Mouse (Mus musculus) hindbrain, embryonic 16.5 days (tissue): ENCODE data around the gene Arl15. TPM values are rescaled to one million over a fixed set of nuclear protein-coding genes. Genes with fewer than 3 reads are reported as not detected.

ENCODE experiments used
- ATAC-seq: fragments of 200-750 bp; cut with Nextera tagmentation; 2 replicates; pipeline ENCODE4 v1.8.0; 2017; ENCODE audit warnings: moderate TSS enrichment, moderate library complexity
- H3K27ac ChIP-seq: fragments of 300-500 bp; sonication (generic); 2 replicates; pipeline ENCODE4 v1.5.1; 2014; ENCODE audit warnings: low read depth, mild to moderate bottlenecking, control low read depth, low read length, moderate library complexity
- H3K27me3 ChIP-seq: fragments of 300-500 bp; sonication (generic); replicated peaks from 2 replicates; pipeline ENCODE4 v1.6.1; 2014; ENCODE audit warnings: low read length; ENCODE audit not compliant: control insufficient read depth, insufficient read depth
- H3K36me3 ChIP-seq: fragments of 300-500 bp; sonication (generic); 2 replicates; pipeline ENCODE4 v1.6.1; 2014; ENCODE audit warnings: mild to moderate bottlenecking, low read length, moderate library complexity, mixed read lengths; ENCODE audit not compliant: control insufficient read depth, insufficient read depth
- H3K4me1 ChIP-seq: fragments of 300-500 bp; sonication (generic); 2 replicates; pipeline ENCODE4 v1.6.1; 2014; ENCODE audit warnings: low read depth, low read length; ENCODE audit not compliant: control insufficient read depth, insufficient read depth
- H3K4me2 ChIP-seq: fragments of 300-500 bp; sonication (generic); 2 replicates; pipeline ENCODE4 v1.6.1; 2014; ENCODE audit warnings: mild to moderate bottlenecking, low read length, control low read depth, moderate library complexity
- H3K4me3 ChIP-seq: fragments of 300-500 bp; sonication (generic); 2 replicates; pipeline ENCODE4 v1.5.1; 2014; ENCODE audit warnings: mild to moderate bottlenecking, low read length, control low read depth, moderate library complexity
- H3K9ac ChIP-seq: fragments of 300-500 bp; sonication (generic); 2 replicates; pipeline ENCODE4 v1.6.1; 2014; ENCODE audit warnings: low read depth, mild to moderate bottlenecking, control low read depth, low read length, moderate library complexity
- H3K9me3 ChIP-seq: fragments of 300-500 bp; sonication (generic); 2 replicates; pipeline ENCODE4 v1.6.1; 2014; ENCODE audit warnings: mild to moderate bottlenecking, low read length, moderate library complexity; ENCODE audit not compliant: control insufficient read depth
- WGBS: fragments of 180-500 bp; shearing (Covaris S2); extraction: QIAGEN DNeasy Blood & Tissue Kit; methylation state at CpG from one replicate; pipeline ENCODE4 v1.1.7; 2014; 5-methylcytosine and 5-hydroxymethylcytosine counted together
- polyA plus RNA-seq: library from polyadenylated mRNA; unstranded; fragments of >200 nt; fragmentation: Nextera tagmentation; extraction: Ambion mirVana; gene quantifications from 2 replicates; pipeline ENCODE4 v1.2.1, GENCODE M21; 2015

Gene Arl15
- polyA plus RNA-seq, 1 experiment from 2014 or later, result 21.5 TPM

DNA sequence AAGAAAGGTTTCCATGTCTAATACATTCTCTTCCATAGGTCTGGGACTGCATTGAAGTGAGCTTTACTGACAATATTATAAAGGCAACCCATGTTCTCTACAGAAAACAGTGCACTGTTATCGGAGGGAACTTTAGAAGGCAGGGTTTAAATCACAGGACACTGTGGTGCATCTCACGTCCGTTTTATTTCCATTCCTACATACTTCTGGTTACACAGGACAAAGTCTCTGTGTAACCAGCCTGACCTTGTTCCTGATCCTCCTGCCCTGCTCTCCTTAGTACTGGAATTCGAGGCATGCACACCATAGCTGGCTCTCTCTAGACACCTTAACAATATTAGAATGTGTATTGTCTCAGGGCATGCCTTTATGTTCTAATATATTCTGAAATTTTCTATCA lies 368.4 kb downstream of the Arl15 start:
- Histone ChIP-seq H3K9ac (no peak overlapping the region), H3K36me3 (no peaks in the 10 kb centered on the region), H3K27me3 (no peaks in the 10 kb centered on the region), H3K4me3 (no peak overlapping the region), H3K4me2 (no peak overlapping the region), H3K4me1 (peaks cover 4% of the 10 kb centered on the region; the same call in 1 of the 2 replicates), H3K9me3 (no peaks in the 10 kb centered on the region), H3K27ac (no peak overlapping the region)
- ATAC-seq, result no peak
- 85% methylated on average over 4 of the region's 4 CpGs for WGBS

DNA sequence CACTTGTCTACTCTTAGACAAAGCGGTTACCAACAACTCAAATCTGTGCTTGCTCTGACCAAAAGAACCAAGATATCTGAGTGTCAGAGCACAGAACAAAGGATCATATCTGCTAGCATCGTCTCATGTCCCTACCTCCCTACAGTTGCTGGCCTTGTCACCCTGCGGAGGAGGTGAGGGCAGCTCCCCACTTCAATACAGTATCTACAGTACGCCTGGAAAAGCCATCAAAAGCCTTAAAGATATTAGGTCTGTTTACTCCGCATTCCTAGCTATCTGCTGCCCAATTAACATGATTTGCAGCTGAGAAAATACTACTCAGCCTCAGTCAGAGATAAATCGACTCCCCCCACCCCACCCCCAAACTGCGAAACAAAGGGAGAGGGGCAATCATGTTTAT lies 371.3 kb downstream of the Arl15 start:
- no peaks in the 10 kb centered on the region for H3K9me3 ChIP-seq
- H3K27ac ChIP-seq, result no peak overlapping the region
- WGBS, result 79% methylated on average over 7 of the region's 7 CpGs
- no peak for ATAC-seq
- no peaks in the 10 kb centered on the region for H3K36me3 ChIP-seq
- peaks cover 4% of the 10 kb centered on the region; the same call in 1 of the 2 replicates for H3K4me1 ChIP-seq
- H3K4me2 ChIP-seq, result no peak overlapping the region
- H3K27me3 ChIP-seq, result no peaks in the 10 kb centered on the region
- H3K4me3 ChIP-seq, result no peak overlapping the region
- H3K9ac ChIP-seq, result no peak overlapping the region

DNA sequence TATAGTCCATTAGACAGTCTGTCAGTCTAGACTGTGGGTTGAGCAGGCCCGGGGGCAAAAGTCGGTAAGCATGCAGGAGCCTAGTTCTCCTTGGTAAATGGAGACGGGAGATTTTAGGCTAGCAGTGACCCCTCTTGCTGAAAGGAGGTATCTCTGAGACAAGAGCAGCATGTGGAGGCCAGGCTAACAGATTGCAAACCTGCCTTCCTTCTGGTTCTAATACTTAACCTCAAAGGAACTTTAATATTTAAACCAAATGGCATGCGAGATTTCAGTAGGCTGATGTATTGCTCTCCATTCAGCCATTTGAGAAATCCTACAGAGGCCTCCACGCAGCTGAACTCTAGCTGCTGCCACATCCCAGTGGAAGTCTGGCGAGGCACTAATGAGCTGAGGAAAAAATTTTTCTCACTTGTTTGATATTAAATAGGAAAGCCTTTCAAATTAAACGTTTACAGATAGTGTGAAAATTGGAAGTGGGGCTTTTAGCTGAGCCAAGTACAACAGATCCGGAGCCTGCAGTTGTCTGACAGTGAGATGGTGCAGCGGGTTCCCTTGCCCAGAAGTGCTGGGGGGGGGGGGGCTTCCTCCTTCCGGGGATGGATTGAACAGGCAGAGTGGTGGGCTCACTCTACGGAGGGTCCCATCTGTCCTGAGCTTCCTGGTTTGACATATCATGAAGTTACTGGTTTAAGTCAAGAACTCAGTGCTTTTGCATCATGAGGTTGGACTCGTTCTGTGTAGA lies 372.3 kb downstream of the Arl15 start:
- WGBS, result 50% methylated on average over 12 of the region's 12 CpGs
- peak; percentile 70; the same call in 1 of the 2 replicates for ATAC-seq
- no peak overlapping the region for H3K4me2 ChIP-seq
- H3K4me1 ChIP-seq, result peaks cover 4% of the 10 kb centered on the region; the same call in 1 of the 2 replicates
- H3K27ac ChIP-seq, result no peak overlapping the region
- H3K27me3 ChIP-seq, result no peaks in the 10 kb centered on the region
- H3K36me3 ChIP-seq, result no peaks in the 10 kb centered on the region
- H3K9me3 ChIP-seq, result no peaks in the 10 kb centered on the region
- no peak overlapping the region for H3K4me3 ChIP-seq
- no peak overlapping the region for H3K9ac ChIP-seq

DNA sequence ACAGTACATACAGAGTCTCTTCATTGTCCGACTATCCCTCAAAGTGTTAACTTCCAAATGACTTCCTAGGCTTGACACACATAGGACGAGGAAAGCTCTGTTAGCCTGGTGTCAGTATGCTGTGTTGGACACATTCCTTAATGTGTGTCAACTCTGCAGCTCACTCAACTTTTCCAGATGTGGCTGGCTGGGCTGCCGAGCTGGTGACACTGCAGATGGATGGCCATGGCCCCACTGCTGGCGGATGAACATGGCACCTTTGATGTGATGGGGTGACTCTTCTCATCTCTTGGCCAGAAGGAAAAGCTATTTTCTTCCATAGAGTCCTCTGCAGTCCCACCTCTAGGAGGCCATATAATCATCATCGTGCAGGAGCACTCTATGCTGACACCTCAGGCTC lies 375.8 kb downstream of the Arl15 start:
- Histone ChIP-seq H3K9me3 (no peaks in the 10 kb centered on the region), H3K27me3 (no peaks in the 10 kb centered on the region), H3K9ac (no peak overlapping the region), H3K27ac (no peak overlapping the region), H3K36me3 (no peaks in the 10 kb centered on the region), H3K4me2 (no peak overlapping the region), H3K4me1 (peaks cover 4% of the 10 kb centered on the region; the same call in 1 of the 2 replicates), H3K4me3 (no peak overlapping the region)
- WGBS, result 83% methylated on average over 5 of the region's 5 CpGs
- ATAC-seq, result no peak

DNA sequence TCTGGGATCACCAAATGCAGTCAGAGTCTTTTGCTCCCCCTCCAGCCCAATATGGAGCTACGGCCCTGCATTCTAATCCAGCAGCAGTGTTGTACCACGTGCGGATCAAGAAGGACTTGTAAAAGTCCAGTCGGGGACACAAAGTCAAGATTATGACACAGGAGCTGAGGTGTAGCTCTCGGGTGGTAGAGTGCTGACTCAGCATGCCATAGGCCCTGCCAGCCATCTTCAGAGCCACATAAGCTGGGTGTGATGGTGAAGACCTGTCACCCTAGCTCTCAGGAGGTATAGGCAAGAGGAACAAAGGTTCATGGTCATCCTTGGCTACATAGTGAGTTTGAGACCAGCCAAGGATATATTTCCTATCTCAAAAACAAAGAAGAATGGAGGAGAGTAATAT lies 377.2 kb downstream of the Arl15 start:
- H3K9ac ChIP-seq, result no peak overlapping the region
- peaks cover 2% of the 10 kb centered on the region; the same call in 1 of the 2 replicates for H3K4me1 ChIP-seq
- H3K27ac ChIP-seq, result no peak overlapping the region
- 93% methylated on average over 5 of the region's 5 CpGs for WGBS
- H3K9me3 ChIP-seq, result no peaks in the 10 kb centered on the region
- H3K36me3 ChIP-seq, result no peaks in the 10 kb centered on the region
- no peak overlapping the region for H3K4me3 ChIP-seq
- H3K4me2 ChIP-seq, result no peak overlapping the region
- ATAC-seq, result no peak
- H3K27me3 ChIP-seq, result no peaks in the 10 kb centered on the region

DNA sequence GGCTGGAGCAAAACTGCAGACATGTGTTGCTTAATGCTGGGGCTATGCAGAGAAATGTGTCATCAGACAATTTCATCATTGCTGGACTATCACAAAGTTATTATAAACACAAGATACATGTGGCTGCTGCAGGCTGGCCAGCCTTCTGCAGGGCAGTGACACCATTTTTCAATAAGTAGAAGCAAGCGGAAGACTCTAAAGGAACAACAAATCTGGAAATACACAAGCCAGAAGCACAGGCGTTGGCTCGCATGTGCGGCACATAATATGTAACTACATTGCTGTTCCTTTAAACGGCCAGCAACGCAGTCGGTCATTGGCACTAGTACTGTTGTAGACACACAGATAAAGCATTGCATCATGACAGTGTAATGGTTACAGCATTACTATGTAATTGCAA lies 393.8 kb downstream of the Arl15 start:
- H3K36me3 ChIP-seq, result no peaks in the 10 kb centered on the region
- H3K9me3 ChIP-seq, result no peaks in the 10 kb centered on the region
- H3K4me3 ChIP-seq, result no peak overlapping the region
- no peak for ATAC-seq
- H3K9ac ChIP-seq, result no peak overlapping the region
- H3K4me2 ChIP-seq, result no peak overlapping the region
- no peaks in the 10 kb centered on the region for H3K27me3 ChIP-seq
- WGBS, result 95% methylated on average over 7 of the region's 7 CpGs
- H3K4me1 ChIP-seq, result no peaks in the 10 kb centered on the region
- no peak overlapping the region for H3K27ac ChIP-seq

DNA sequence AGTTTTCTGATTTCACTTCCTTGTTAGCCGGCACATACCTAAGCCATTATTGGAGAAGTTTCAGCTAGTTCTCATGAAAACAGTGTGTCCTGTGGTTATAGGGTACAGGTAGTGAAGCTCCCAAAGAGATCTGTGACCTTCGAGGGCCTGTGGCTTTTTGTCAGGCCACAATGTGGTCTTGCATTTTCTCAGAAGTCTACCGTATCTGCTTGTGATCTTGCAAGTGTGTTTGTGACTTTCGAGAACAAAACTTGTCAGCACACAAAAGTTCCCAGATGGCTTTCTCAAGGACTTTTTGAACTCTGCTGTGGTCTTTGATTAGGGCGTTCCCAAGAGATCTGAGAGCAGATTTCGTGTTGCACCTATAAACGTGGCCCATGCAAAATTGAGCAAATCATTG lies 394.5 kb downstream of the Arl15 start:
- H3K4me3 ChIP-seq, result no peak overlapping the region
- WGBS, result 91% methylated on average over 7 of the region's 7 CpGs
- H3K9ac ChIP-seq, result no peak overlapping the region
- H3K36me3 ChIP-seq, result no peaks in the 10 kb centered on the region
- H3K27me3 ChIP-seq, result no peaks in the 10 kb centered on the region
- no peak for ATAC-seq
- no peak overlapping the region for H3K27ac ChIP-seq
- H3K4me2 ChIP-seq, result no peak overlapping the region
- no peaks in the 10 kb centered on the region for H3K9me3 ChIP-seq
- H3K4me1 ChIP-seq, result no peaks in the 10 kb centered on the region

DNA sequence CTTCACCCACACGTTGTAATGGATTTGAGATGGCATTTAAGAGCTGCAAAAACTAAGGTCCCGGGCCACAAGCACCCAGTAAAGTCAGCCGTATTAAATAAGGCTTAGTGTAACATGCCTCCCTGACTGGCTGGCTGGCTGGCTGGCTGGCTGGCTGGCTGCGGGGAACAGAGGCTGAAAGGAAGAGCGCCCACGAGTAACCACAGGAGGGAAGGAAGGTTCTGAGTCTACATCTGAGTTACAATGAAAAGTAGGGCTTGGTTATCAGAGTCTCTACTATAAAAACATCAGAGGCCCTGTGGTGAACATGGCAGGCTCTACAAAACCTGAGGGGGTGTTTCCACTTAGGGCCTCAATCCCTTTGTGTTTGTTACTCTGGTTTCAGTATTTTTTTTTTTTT lies 395.1 kb downstream of the Arl15 start:
- Histone ChIP-seq H3K4me3 (no peak overlapping the region), H3K9me3 (no peaks in the 10 kb centered on the region), H3K36me3 (no peaks in the 10 kb centered on the region), H3K4me2 (no peak overlapping the region), H3K4me1 (no peaks in the 10 kb centered on the region), H3K9ac (no peak overlapping the region), H3K27ac (no peak overlapping the region), H3K27me3 (no peaks in the 10 kb centered on the region)
- WGBS, result 65% methylated on average over 6 of the region's 6 CpGs
- no peak for ATAC-seq

DNA sequence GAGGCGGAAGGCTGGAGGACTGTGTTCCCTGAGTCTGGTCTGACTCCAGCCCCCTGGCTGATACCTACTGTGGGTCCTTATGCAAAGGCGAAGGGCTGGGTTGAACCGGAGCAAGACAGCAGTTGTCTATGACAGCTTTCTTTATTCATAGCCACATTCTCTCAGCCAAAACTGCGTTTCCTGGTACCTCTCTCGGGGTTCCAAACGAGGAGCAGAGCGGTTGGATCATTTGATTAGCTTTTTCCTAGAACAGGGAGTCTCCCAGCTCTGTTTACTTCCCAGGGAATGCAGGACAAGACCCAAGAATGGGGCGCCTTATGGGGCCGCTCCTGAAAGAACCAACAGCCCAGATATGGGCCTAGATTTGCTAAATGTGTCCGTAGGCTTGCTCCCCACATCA lies 396.6 kb downstream of the Arl15 start:
- Histone ChIP-seq H3K4me1 (no peaks in the 10 kb centered on the region), H3K9me3 (no peaks in the 10 kb centered on the region), H3K27ac (no peak overlapping the region), H3K36me3 (no peaks in the 10 kb centered on the region), H3K4me2 (no peak overlapping the region), H3K27me3 (no peaks in the 10 kb centered on the region), H3K4me3 (no peak overlapping the region), H3K9ac (no peak overlapping the region)
- ATAC-seq, result no peak
- 85% methylated on average over 10 of the region's 10 CpGs for WGBS
